Comparison of ENCODE assay signal across 16 mouse cellular contexts in the genomic region with DNA sequence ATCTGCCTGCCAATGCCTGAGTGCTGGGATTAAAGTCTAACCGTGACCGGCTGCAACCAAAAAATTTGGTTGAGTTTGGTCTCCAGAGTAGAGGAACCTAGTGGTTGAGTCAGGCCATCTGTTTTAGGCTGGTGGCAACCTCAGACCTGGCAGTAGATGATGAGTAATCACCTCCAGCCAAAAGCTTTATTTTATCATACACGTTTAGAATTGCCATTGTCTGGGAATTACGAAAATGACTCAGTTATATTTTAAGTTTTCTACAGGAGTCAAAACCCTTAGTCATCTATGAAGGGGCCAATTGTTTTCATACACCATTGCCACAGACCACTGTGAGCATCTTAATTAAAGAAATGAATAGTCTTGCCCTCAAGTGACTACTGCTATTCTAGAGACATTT. TPM values are rescaled to one million over a fixed set of nuclear protein-coding genes. Genes with fewer than 3 reads are reported as not detected.
"Had no signal": no experiment of that assay in that cellular context is flagged by ENCODE, and none has a peak within 500 bp of the region (broad histone marks: within the 10 kb centered on the region; RNA-seq: fewer than 3 reads in every experiment).

No protein-coding gene starts in this region.

- H3K9ac ChIP-seq: liver, embryonic 14.5 days; liver, postnatal 0 days; lung, embryonic 14.5 days; midbrain, embryonic 12.5 days; midbrain, embryonic 15.5 days had no signal

- H3K9me3 ChIP-seq: midbrain, embryonic 12.5 days; midbrain, embryonic 15.5 days had no signal

- DNase-seq: kidney, adult 2 months; kidney, postnatal 10 days; kidney, postnatal 36 days; layer of hippocampus, postnatal 36 days; liver, postnatal 0 days; lung, embryonic 14.5 days; thymus, adult 18-20 months; thymus, postnatal 36 days had no signal

- H3K4me3 ChIP-seq: left cerebral cortex, adult 2 months; midbrain, embryonic 12.5 days; midbrain, embryonic 15.5 days had no signal

- H3K4me2 ChIP-seq: lung, embryonic 14.5 days; midbrain, embryonic 12.5 days; midbrain, embryonic 15.5 days had no signal

- H3K27ac ChIP-seq: left cerebral cortex, adult 2 months; liver, embryonic 14.5 days; macrophage; midbrain, embryonic 12.5 days; midbrain, embryonic 15.5 days had no signal

- H3K4me1 ChIP-seq: midbrain, embryonic 15.5 days had no signal

- ATAC-seq: liver, postnatal 0 days; lung, postnatal 0 days; midbrain, embryonic 15.5 days had no signal

- H3K36me3 ChIP-seq: midbrain, embryonic 12.5 days; midbrain, embryonic 15.5 days had no signal

RNA-seq across cellular contexts. Expression of a gene that starts 50.0 kb away (rescaled TPM):
- total RNA-seq: liver, adult 2 months; monocyte, adult 5-6 weeks had no signal
